In the genomic region with DNA sequence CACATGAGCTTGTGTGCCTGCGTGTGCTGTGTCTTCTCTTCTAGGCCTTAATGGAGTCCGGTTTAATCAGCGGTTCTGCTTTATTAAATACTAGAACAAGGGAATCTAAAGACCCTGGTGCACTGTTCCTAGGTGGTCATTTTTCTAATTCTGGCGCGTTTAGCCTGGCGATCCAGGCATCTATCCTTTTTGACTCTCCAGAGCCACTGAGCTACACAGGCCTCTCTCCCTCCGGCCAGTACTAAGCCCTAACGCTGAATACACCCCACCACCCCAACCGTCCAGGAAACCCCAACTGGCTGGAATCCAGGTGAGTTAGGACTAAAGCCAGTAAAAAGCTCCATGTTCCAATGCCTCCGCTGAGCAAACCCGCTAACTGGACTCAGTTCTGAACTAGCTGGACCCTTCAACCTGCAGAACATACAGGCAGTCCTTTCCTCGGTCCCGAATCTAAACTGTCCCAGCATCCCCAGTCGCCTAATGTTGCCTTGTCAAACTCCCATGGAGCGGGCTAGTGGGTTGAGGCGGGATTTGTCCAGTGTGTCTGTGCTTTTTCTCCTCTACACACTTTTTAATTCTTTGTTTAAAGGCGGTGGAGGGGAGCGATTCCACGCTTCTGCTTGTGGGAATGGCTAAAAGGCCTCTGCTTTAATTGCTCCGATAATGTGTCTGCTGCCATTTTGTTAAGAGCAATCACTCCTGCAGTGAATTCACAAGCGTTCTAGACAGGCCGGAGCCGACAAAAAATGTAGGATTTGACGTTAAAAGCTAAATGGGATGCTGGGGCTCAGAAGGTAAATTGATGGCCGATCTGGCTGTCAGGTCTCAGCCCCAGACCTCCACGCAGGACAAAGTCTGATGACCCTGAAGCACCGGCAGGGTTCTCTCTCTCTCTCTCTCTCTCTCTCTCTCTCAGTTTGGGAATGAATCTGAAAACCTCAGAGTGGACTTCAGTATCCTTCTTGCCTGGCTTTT, we compare ENCODE assay signal across 15 mouse cellular contexts. TPM values are rescaled to one million over a fixed set of nuclear protein-coding genes. Genes with fewer than 3 reads are reported as not detected.
DNase-seq lines count a peak whose midpoint lies in the region; ATAC-seq and TF ChIP-seq lines count a peak whose summit lies in the region.
"Had no signal": no experiment of that assay in that cellular context is flagged by ENCODE, and none has a peak within 500 bp of the region (broad histone marks: within the 10 kb centered on the region; RNA-seq: fewer than 3 reads in every experiment).

No protein-coding gene starts in this region.

- H3K9me3 ChIP-seq in heart, embryonic 16.5 days (replicated peaks; ENCODE audit: control insufficient read depth, low read length): no peaks in the 10 kb centered on the region
- no peaks in the 10 kb centered on the region for H3K9me3 ChIP-seq in limb, embryonic 14.5 days (ENCODE audit: control insufficient read depth, low read length)
- H3K9me3 ChIP-seq in kidney, embryonic 14.5 days (ENCODE audit: control insufficient read depth, low read length): no peaks in the 10 kb centered on the region
- H3K9me3 ChIP-seq: neural tube, embryonic 12.5 days had no signal

- peaks cover 20% of the 10 kb centered on the region for H3K4me1 ChIP-seq in heart, embryonic 16.5 days (ENCODE audit: control insufficient read depth, insufficient read depth, low read length)
- peaks cover 28% of the 10 kb centered on the region for H3K4me1 ChIP-seq in limb, embryonic 14.5 days (ENCODE audit: control insufficient read depth, insufficient read depth, low read length)
- H3K4me1 ChIP-seq in kidney, embryonic 14.5 days (ENCODE audit: control insufficient read depth, insufficient read depth, low read length): 0 out of 2 replicates have a peak, but pooled peaks cover 8% of the 10 kb centered on the region

- 12% methylated on average over 27 of the region's 27 CpGs for WGBS in heart, embryonic 16.5 days
- WGBS in limb, embryonic 14.5 days: 13% methylated on average over 27 of the region's 27 CpGs
- WGBS in kidney, embryonic 14.5 days: 5% methylated on average over 27 of the region's 27 CpGs

- H3K9ac ChIP-seq in heart, embryonic 16.5 days (ENCODE audit: low read length): peak overlapping the region; percentile 92
- H3K9ac ChIP-seq in limb, embryonic 14.5 days (ENCODE audit: low read depth, low read length, severe bottlenecking): peak overlapping the region; percentile 61
- H3K9ac ChIP-seq in kidney, embryonic 14.5 days (ENCODE audit: low read depth, low read length): no peak overlapping the region
- H3K9ac ChIP-seq: neural tube, embryonic 12.5 days had no signal

- no peaks in the 10 kb centered on the region for H3K36me3 ChIP-seq in heart, embryonic 16.5 days (ENCODE audit: control insufficient read depth, insufficient read depth)
- H3K36me3 ChIP-seq in limb, embryonic 14.5 days (ENCODE audit: control insufficient read depth, insufficient read depth, low read length): peaks cover 5% of the 10 kb centered on the region; the same call in 1 of the 2 replicates
- H3K36me3 ChIP-seq in kidney, embryonic 14.5 days (ENCODE audit: control insufficient read depth, insufficient read depth, low read length): no peaks in the 10 kb centered on the region
- H3K36me3 ChIP-seq: neural tube, embryonic 12.5 days had no signal

- H3K4me3 ChIP-seq in heart, embryonic 16.5 days (ENCODE audit: low read length): peak overlapping the region; percentile 75
- H3K4me3 ChIP-seq in limb, embryonic 14.5 days (replicated peaks; ENCODE audit: low read length): peak overlapping the region; percentile 81
- no peak overlapping the region; the same call in 1 of the 2 replicates for H3K4me3 ChIP-seq in kidney, embryonic 14.5 days (ENCODE audit: low read length)
- H3K4me3 ChIP-seq: megakaryocyte, embryonic 14.5 days; neural tube, embryonic 12.5 days had no signal

- ATAC-seq in heart, embryonic 16.5 days (replicated peaks; ENCODE audit: extremely low read depth, insufficient read depth, low FRiP score): no peak
- no peak for ATAC-seq in limb, embryonic 14.5 days (ENCODE audit: low FRiP score, low read depth)
- ATAC-seq in kidney, embryonic 14.5 days (ENCODE audit: low FRiP score, low TSS enrichment): no peak

- H3K27ac ChIP-seq in heart, embryonic 16.5 days (ENCODE audit: low read length): peak overlapping the region; percentile 99
- peak overlapping the region; percentile 89 for H3K27ac ChIP-seq in limb, embryonic 14.5 days (replicated peaks; ENCODE audit: low read depth, low read length)
- no peak overlapping the region for H3K27ac ChIP-seq in kidney, embryonic 14.5 days (ENCODE audit: low read depth, low read length)
- H3K27ac ChIP-seq: neural tube, embryonic 12.5 days had no signal

- peaks cover 5% of the 10 kb centered on the region; the same call in 1 of the 2 replicates for H3K27me3 ChIP-seq in heart, embryonic 16.5 days (ENCODE audit: control insufficient read depth, insufficient read depth, low read length)
- peaks cover 35% of the 10 kb centered on the region; the same call in 1 of the 2 replicates for H3K27me3 ChIP-seq in limb, embryonic 14.5 days (ENCODE audit: control insufficient read depth, insufficient read depth, low read length)
- H3K27me3 ChIP-seq in kidney, embryonic 14.5 days (ENCODE audit: control insufficient read depth, insufficient read depth, low read length): peaks cover 94% of the 10 kb centered on the region

- no peak for TF ChIP-seq POLR2A in limb, embryonic 14.5 days (IDR thresholded peaks at IDR 0.05; ENCODE audit: borderline replicate concordance, extremely low read depth, insufficient read depth, insufficient read length)

- DNase-seq in embryo, embryonic 9.5 days (ENCODE audit: extremely low spot score): peak; percentile 44
- DNase-seq in embryo, embryonic 11 days: no peak
- DNase-seq in MN1 (ENCODE audit: low spot score): peak; percentile 43
- no peak for DNase-seq in limb, embryonic 14.5 days (ENCODE audit: low spot score)
- DNase-seq in layer of hippocampus, adult 8-10 months (ENCODE audit: low spot score in 2 of 2): no peak
- DNase-seq in cerebellum, adult 11-12 months: no peak
- DNase-seq: cerebellum, postnatal 14 days; gastrocnemius, postnatal 14 days; kidney, adult 11 months; layer of hippocampus, adult 9-11 months; right cerebral cortex, postnatal 25 days had no signal

- H3K4me2 ChIP-seq in heart, embryonic 16.5 days (ENCODE audit: low read depth, low read length): peak overlapping the region; percentile 84
- peak overlapping the region; percentile 72 for H3K4me2 ChIP-seq in limb, embryonic 14.5 days (replicated peaks; ENCODE audit: low read depth, low read length, severe bottlenecking)
- no peak overlapping the region for H3K4me2 ChIP-seq in kidney, embryonic 14.5 days (replicated peaks; ENCODE audit: low read depth, low read length)
- H3K4me2 ChIP-seq: neural tube, embryonic 12.5 days had no signal

RNA-seq across cellular contexts. Expression of a gene that starts 5.6 kb away (rescaled TPM):
- 9.0 and 9.3 TPM in 2 replicates for polyA plus RNA-seq in heart, embryonic 16.5 days (2015; fragmentation: Nextera tagmentation; extraction: Ambion mirVana)
- polyA plus RNA-seq in limb, embryonic 14.5 days (2012; rRNA removed): 33.4 and 36.2 TPM in 2 replicates
- 9.8 and 13.5 TPM in 2 replicates for polyA plus RNA-seq in limb, embryonic 14.5 days (2014; fragmentation: Nextera tagmentation; extraction: Ambion mirVana)
- polyA plus RNA-seq in kidney, embryonic 14.5 days (2014; fragmentation: Nextera tagmentation; extraction: Ambion mirVana): not detected in 2 replicates
- not detected for total RNA-seq in layer of hippocampus, adult 8-10 months (2022)

Comparison
In these comparisons a context has a peak if more than half of its experiments do, and no peak if none do; other contexts are left out.
1. DNase-seq: peak in embryo, embryonic 9.5 days (single experiment) and MN1 (single experiment); none in embryo, embryonic 11 days (single experiment), limb, embryonic 14.5 days (single experiment), layer of hippocampus, adult 8-10 months (0 of 2) and cerebellum, adult 11-12 months (single experiment).